Mouse (Mus musculus) thymus, postnatal 10 days (tissue): ENCODE measurements around the gene Mettl5.
"Not testable (repeated sequence)": the region's sequence is repeated elsewhere in the genome, so short reads cannot be mapped to it uniquely, and the experiment has no call there.

ENCODE experiments used
- DNase-seq, 2 experiments: peaks; one replicate each; pipeline ENCODE4 v3.0.0; 2021; ENCODE audit warnings: low spot score in 2 of 2

The Mettl5 gene

GRCm38 (mm10) chr2:69885451-69886305 is at the start of gene Mettl5:
Gene Mettl5 (minus strand): TSS chr2:69885615.
- peak; percentile 84 to 91 for DNase-seq

GRCm38 (mm10) chr2:69924943-69925342 is 39.5 kb upstream of the Mettl5 start:
- DNase-seq = no peak

DNA sequence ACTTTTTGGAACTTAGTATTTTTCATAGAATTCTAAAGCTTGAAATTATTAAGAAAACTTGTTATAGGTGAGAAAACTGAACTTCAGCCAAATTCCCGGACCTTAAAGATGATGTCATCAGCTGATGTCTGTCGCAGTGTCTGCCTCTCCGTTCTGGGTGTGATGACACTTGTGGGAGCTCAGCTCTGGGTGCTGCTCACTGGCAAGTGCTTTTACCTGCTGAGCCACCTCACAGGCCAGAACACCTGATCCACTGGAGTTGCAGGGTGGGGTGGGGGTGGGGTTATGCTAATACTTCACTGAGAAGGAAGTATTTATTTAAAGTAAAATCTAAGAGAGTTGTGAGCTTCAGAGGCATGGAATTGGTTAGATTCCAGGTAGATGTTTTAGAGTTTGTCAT is 31.9 kb upstream of the Mettl5 start:
- no peak for DNase-seq

DNA sequence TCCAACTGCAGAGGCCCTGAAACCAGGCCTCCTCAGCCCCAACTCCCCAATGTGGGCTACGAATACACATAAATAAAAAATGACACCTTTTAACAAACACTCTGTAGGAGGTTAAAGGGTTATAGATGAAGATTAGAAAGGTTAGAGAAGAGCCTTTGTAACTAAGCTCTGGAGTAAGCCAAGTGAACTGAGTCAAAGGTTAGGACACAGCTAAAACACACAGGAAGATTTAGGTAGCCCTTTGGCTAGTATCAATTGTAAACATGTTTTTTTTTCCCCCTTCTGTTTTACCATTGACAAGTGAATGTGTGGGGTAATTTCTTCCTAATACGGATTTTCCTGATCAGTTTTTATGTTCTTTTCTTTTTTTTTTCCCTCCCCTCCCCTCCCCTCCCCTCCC is 27.4 kb upstream of the Mettl5 start:
- DNase-seq = no peak

DNA sequence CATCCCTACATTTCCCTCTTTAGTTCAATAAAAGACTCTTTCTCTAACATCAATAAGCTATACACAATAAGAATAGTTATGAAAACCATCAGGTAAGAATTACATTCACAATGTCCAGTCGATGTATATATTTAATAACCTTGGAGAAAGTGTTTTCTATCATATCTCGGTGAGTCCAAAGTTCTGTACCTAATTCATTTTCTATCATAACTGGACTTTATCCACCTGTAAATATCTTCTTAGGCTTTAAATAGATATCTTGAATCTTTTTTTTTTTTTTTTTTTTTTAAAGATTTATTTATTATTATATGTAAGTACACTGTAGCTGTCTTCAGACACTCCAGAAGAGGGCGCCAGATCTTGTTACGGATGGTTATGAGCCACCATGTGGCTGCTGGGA is 22.0 kb upstream of the Mettl5 start:
- DNase-seq = not testable (repeated sequence)

- no peak for DNase-seq
Measured at GRCm38 (mm10) chr2:69903541-69903940, 18.1 kb upstream of the Mettl5 start.

DNA sequence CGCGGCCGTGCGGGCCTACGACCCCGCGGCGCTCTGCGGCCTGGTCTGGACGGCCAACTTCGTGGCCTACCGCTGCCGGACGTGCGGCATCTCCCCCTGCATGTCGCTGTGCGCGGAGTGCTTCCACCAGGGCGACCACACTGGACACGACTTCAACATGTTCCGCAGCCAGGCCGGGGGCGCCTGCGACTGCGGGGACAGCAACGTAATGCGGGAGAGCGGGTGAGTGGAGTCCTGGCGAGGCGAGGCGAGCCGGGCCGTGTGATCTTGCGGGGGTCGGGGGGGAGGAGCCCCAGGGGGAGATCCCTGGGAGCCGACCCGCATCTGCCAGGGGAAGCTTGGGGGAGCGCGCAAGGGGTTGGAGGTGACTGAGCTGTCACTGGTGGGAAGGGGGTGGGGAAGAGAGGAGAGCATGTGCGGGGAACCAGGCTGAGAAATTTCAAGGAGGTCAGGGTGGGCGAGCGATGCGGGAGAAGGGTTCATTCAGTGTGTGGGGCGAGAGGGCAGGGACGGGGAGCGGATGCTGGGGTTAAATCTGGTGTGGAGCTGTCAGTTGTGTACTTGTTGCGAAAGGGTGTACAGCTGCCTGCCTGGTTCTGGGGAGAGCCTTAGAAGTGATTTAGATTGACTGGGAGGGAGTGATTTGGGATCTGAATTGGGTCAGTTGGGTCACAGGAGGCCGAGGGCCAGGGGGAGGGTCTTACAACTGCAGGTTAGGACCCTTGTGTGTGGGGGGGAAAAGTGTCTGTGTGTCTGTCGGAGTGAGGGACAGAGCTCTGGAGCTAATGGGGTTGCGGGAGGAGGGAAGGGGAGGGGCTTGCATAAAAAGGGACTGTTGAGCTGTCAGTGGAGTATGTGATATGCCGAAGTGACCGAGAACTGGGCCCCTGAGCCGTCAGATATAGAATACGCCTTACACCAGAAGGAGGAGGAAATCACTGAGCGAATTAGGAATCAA is 12.5 kb upstream of the Mettl5 start:
- DNase-seq = peak; percentile 28 to 45

GRCm38 (mm10) chr2:69897039-69897617 is 11.7 kb upstream of the Mettl5 start, which contains the start of gene Ubr3:
Gene Ubr3 (plus strand): TSS chr2:69897246.
- peak; percentile 97 to 100 for DNase-seq

- no peak for DNase-seq
Measured at GRCm38 (mm10) chr2:69896224-69896581, 10.8 kb upstream of the Mettl5 start.

GRCm38 (mm10) chr2:69895502-69896223 is 10.2 kb upstream of the Mettl5 start:
- DNase-seq = no peak

- no peak for DNase-seq
Measured at GRCm38 (mm10) chr2:69893891-69894290, 8.5 kb upstream of the Mettl5 start.

- DNase-seq = no peak
Measured at GRCm38 (mm10) chr2:69893145-69893544, 7.7 kb upstream of the Mettl5 start.

DNA sequence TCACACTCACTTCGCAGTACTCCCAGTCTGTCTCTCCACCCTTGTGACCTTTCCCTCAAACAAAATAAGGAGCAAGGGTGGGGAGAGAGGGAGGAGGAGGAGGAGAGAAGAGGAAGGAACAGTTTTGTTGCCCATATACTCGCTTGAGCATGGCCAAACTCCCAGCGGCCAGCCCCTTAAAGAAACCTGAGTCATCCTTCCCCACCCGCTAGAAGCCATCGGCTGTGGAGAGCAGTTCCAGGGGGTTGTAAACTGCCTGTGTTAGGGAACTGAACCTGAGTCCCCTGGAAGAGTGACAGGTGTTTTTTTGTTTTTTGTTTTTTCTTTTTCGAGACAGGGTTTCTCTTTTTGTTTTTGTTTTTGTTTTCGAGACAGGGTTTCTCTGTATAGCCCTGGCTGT is 5.4 kb upstream of the Mettl5 start:
- DNase-seq = no peak

GRCm38 (mm10) chr2:69888957-69889356 is 3.5 kb upstream of the Mettl5 start:
- DNase-seq = no peak

DNA sequence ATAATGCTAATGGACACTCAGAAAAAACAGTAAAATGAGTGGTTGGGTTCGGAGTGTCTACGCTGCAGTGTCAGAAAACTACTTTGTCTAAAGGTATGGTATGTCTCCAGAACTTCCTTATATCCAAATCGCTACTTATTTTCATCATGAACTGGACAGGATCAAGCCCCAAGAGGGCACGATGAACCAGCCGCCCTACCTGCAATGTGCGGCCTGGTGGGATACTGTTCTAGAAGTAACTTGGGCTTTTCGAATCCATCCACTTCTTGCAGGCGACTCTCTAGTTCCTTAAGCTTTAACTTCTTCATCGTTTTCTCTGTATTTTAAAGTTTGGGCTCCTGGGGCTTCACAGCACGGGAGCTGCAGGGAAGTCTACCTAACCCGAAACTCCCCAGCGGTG is 365 bp downstream of the Mettl5 start:
- no peak for DNase-seq

DNA sequence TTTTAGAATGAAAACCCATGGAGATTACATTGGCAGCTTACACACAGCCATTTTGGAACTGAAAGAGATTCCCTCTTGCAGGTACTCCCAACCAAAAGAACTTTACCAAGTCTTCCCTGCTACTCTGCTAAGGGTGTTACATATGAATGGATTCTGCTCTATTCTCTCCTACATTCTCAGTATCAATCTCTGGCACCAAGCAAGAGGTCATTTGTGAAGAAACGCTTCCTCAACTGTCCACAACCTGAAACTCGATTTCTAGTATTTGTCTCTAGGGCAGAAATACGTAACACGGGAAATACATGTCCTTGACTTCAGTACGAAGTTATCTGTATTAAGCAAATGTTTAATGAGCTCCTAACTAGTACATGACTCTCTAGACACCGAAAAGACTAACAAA is 834 bp downstream of the Mettl5 start:
- DNase-seq = no peak

DNA sequence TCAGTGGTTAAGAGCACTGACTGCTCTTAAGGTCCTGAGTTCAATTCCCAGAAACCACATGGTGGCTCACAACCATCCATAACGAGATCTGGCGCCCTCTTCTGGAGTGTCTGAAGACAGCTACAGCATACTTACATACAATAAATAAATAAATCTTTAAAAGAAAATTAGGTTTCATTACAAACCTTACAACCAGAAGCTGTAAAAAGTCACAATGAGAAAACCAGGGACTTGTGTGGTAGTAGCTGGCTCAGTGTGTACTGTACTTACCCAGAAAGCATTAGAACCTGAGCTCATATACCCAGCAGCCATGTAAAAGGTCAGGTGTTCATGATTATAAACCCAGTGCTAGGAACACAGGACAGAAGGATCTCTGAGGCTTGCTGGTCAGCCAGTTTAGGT is 1.4 kb downstream of the Mettl5 start:
- no peak for DNase-seq

GRCm38 (mm10) chr2:69862117-69862657 is 23.2 kb downstream of the Mettl5 start:
- DNase-seq = no peak

GRCm38 (mm10) chr2:69861485-69862091 is 23.8 kb downstream of the Mettl5 start, which contains the start of gene Ssb:
Gene Ssb (plus strand): TSS chr2:69861562.
- peak; percentile 92 to 93 for DNase-seq

- peak; percentile 15 to 28 for DNase-seq
Measured at GRCm38 (mm10) chr2:69860972-69861452, 24.4 kb downstream of the Mettl5 start.

DNA sequence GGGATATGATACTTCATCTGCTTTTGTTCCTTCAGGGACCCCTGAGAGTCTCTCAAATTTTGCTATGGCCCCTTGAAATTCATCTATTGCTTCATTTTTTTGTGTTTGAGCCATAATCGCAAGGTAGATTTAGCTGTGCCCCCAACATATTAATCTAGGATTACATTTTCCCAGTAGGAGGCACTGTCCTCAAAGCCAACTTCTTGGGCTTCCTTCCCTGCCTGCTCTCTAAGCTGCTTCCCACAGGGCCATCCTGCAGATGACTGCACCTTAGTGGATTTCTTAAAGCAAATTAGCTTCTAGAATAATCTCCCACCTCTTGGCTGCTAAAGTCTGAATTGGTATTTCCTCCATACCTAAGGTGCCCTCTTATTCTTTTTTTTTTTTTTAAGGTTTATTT is 27.5 kb downstream of the Mettl5 start:
- no peak for DNase-seq
